Mouse (Mus musculus): ENCODE measurements around the gene 4930519P11Rik.

- no peak for TF ChIP-seq EP300 (IDR thresholded peaks at IDR 0.05; ENCODE audit: low read depth)
- TF ChIP-seq CTCF (IDR thresholded peaks at IDR 0.05; ENCODE audit: low read depth): no peak
These were observed 31.8 kb downstream of the 4930519P11Rik start for GRCm38 (mm10) chr2:154581421-154581820.

All from heart, postnatal 0 days (tissue).